Mouse (Mus musculus): Measurements from ENCODE around the gene Zdhhc19.

DNA sequence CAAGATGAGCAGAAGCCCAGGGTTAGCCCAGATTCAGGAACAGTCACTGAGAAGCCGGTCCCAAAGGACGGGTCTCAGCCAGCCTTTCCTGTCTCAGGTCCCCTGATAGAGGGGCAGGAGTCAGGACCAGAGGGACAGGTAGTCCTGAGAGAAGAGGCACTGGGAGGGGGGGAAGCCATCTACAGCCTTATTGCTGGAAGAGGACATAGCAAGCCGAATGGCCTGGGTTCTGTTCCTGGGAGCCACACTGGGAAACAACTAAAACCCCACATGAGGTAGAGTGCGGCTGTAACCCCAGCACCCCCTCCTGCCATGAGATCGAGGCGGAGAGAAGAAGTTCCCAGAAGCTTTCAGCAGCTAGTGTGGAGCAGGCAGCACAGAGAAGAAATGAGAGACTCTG, 17.9 kb downstream of the Zdhhc19 start:
- TF ChIP-seq CTCF (IDR thresholded peaks at IDR 0.05; ENCODE audit: low read depth, low read length) = no peak
- TF ChIP-seq POLR2A (IDR thresholded peaks at IDR 0.05; ENCODE audit: insufficient read depth, low read length) = no peak
